Mouse (Mus musculus) embryo, embryonic 11.5 days (tissue): ENCODE measurements around the gene Agtr1a.

Experiments
- DNase-seq: peaks from one replicate; pipeline ENCODE4 v3.0.0-alpha.2; 2012; ENCODE audit warnings: low read depth, low spot score

The Agtr1a gene

GRCm38 (mm10) chr13:30362048-30362447 lies 25.8 kb downstream of the Agtr1a start:
- DNase-seq, result no peak

GRCm38 (mm10) chr13:30364097-30364625 lies 27.9 kb downstream of the Agtr1a start:
- DNase-seq, result no peak

GRCm38 (mm10) chr13:30364780-30365179 lies 28.5 kb downstream of the Agtr1a start:
- no peak for DNase-seq

GRCm38 (mm10) chr13:30365378-30365777 lies 29.1 kb downstream of the Agtr1a start:
- DNase-seq, result no peak

GRCm38 (mm10) chr13:30368116-30368515 lies 31.9 kb downstream of the Agtr1a start:
- no peak for DNase-seq

- no peak for DNase-seq
Observed at GRCm38 (mm10) chr13:30368746-30369145, 32.5 kb downstream of the Agtr1a start.

- no peak for DNase-seq
Observed at GRCm38 (mm10) chr13:30378868-30379267, 42.6 kb downstream of the Agtr1a start.

- no peak for DNase-seq
Observed at GRCm38 (mm10) chr13:30385183-30385582, 48.9 kb downstream of the Agtr1a start.

- DNase-seq, result no peak
Observed at GRCm38 (mm10) chr13:30394123-30394522, 57.9 kb downstream of the Agtr1a start.

- DNase-seq, result no peak
Observed at GRCm38 (mm10) chr13:30396431-30396830, 60.2 kb downstream of the Agtr1a start.

GRCm38 (mm10) chr13:30398852-30399251 lies 62.6 kb downstream of the Agtr1a start:
- DNase-seq, result no peak

GRCm38 (mm10) chr13:30400621-30401020 lies 64.4 kb downstream of the Agtr1a start:
- no peak for DNase-seq

GRCm38 (mm10) chr13:30403874-30404273 lies 67.6 kb downstream of the Agtr1a start:
- no peak for DNase-seq

- DNase-seq, result no peak
Observed at GRCm38 (mm10) chr13:30418611-30419010, 82.4 kb downstream of the Agtr1a start.

- DNase-seq, result no peak
Observed at GRCm38 (mm10) chr13:30427008-30427407, 90.8 kb downstream of the Agtr1a start.

- no peak for DNase-seq
Observed at GRCm38 (mm10) chr13:30427436-30427835, 91.2 kb downstream of the Agtr1a start.
